Mouse (Mus musculus): Measurements from ENCODE around the gene Stk16.
A peak's percentile ranks its signal among the peaks of the same experiment; 100 is the strongest.

Stk16 gene

DNA sequence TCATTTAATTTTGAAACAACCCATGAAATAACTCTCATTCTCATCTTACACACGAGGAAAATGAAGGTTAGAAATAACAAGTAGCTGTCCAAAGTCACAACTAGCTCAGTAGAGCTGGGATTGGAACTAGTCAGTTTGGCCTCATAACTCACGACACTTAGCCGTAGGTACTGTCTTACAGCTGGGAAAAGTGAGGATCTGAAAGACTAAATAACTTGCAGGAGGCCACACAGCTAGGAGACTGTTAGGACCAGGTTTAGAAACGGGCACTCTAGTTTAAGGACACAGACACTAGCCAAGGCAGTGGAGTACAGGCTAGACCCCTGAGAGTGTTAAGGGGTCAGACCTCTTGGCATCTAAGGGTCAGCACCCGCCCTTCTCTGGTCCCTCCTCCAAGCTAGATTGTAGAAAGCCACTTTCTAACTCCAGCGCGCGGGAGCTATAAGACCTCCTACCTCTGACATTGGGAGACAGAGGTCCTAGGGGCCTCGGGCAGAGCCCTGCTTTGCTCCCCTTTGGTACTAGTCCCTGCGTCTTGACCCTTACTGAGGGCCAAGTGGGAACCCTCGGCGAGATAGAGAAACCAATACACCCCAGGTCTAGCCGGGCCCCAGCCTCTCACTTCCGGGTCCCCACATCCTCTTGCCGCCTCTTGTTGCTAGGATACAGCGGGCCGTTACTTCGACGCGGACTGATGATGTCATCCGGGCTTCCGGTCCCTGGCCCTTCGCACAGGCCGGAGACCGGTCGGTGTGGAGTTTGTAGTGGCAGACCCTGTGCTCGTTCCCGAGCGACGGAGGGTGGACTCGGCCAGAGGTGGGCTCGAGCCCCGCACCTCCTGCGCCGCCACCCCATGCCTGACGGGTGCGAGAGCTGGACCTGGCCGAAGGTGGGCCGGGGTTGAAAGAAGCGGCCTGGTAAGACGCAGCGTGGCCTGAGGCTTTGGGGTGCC is at the start of gene Stk16, which contains the start of gene Glb1l:
Gene Stk16 (plus strand): TSS at position 703 of the 952 bp plus-strand sequence.
Gene Glb1l (minus strand): TSS at position 678 of the 952 bp plus-strand sequence.
- peak; percentile 97 to 98 for DNase-seq

DNA sequence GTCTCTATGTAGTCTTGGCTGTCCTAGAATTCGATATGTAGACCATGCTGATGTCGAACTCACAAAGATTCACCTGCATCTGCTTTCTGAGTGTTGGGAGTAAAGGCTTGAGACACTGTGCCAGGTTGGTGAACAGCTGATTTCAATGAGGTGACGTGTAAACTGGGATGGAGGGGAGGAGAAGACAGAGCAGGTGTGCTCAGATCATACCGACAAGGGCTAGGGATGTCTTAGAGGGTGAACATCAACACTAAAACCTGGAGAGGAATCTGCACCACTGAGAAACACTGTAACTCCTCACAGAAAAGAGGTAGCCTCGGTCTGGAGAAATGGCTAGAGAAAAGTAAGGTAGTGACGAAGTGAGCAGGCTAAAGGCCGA is 42.6 kb upstream of the Stk16 start:
- DNase-seq: no peak

DNA sequence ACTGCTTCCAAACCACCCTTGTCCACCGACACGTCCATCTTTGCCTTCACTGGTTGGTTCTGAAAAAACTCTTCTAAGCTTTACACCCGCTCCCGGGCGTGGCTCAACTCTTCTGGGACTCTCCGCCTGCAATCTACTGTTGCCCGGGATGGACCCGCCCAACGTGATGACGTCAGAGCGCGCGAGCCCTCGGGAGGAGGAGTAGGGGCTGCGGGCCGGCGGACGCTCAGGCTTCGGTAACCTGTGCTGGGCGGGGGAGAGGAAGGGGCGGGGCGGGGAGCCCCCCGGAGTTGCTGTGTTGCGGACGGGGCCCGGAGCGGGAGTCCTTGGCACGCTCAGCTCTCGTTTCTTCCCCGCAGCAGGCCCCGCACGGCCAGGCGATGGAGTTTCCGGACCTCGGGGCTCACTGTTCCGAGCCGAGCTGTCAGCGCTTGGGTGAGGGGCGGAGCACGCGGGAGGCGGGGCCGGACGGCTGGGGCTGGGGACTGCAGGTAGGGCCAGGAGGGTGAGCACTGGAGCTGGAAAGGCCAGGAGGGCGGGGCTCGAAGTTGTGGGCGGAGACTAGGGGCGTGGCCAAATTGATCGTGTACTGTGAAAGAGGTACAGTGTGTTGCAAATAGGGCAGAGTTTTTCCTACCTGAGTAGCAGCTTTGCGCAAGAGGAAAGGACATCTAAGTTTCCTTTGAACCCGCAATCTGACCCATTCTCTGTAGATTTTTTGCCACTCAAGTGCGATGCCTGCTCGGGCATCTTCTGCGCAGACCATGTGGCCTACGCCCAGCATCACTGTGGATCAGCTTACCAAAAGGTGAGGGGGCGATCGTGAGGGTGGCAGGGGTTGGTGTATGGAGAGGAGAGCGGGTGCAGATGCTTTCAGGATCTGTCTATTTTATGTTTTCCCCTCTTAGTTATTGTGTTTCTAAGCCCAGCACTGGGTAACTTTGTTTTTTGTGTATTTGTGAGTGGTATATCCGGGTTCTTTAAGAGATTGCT is 41.9 kb upstream of the Stk16 start, which contains the start of gene Zfand2b:
Gene Zfand2b (plus strand): TSS at position 175 of the 993 bp plus-strand sequence.
- peak; percentile 97 for DNase-seq

DNA sequence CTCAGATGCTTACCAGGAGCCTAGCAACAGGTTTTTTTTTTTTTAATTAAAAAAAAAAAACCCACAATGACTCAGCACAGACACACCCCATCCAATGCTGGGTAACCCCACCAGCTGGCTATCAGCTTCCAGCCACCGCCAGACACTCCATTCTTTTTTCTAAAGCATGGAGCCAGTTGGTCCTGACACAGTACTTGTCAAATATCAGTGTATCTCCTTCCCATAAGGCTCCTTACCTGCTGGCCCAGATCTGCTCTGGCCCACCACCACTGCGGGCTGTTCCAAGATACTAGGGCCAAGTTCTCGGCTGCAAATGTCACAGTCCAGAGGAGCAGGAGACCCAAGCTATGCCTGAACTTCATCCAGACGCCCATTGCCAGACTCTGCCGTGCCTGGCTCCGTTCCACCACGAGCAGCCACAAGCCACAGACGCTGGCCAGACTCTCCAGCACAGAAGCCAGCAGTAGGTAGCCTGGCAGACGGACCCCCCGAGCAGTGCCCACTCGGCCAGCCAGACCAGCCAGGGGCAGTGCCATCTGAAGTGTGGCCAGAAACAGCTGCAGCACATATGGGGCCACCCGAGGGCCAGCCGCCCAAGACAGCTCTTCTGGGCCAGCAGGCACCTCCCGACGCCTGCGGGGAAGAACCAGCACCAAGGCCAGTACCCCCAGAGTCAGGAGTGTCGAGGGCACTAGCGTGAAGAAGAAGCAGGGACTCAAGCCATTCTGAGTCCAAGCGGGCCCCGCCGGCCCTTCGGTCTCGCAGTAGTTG is 31.1 kb upstream of the Stk16 start:
- peak; percentile 90 to 92 for DNase-seq

DNA sequence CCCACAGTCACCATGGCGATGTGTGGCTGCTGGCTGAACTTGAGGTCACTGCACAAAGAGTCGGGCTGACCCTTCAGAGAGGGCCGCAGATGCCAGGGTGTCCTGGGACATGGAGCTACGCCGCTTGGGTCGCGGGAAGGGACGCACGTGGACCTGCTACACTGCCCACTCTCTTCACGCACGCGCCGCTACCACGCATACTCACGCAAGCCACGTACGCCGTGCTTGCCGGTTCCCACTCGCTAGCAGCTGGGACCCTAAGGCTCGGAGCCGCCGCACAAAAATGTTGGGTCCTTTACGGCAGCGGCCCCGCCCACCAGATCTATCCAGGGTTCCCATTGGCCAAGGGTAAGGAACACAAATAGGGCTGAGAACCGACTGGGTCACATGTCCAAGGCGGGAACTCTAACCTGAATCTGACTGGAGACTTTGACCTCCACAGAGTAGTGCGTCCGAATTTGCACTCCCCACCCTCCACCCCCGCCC is 30.5 kb upstream of the Stk16 start, which contains the start of gene Abcb6:
Gene Abcb6 (minus strand): TSS at position 288 of the 486 bp plus-strand sequence.
- DNase-seq: peak; percentile 87 to 92

DNA sequence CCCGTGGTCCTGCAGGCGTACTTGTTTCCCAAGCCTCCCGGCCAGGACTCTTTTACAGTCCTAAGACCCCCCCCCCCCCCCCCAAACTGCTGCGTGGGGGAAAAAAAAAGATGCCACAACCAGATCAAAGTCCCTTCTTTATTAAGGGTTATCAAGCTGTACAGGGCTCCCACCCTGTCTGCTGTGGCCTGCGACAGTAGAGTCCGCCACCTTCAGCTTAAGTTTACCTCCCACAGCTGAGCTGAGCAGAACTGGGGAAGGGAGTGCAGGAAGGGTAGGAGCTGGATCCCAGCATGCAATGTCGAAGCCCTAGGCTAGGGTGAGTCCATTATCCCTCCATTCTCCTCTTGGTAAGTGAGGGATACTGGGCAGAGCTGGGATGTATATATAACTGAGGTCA is 29.9 kb upstream of the Stk16 start:
- no peak for DNase-seq

DNA sequence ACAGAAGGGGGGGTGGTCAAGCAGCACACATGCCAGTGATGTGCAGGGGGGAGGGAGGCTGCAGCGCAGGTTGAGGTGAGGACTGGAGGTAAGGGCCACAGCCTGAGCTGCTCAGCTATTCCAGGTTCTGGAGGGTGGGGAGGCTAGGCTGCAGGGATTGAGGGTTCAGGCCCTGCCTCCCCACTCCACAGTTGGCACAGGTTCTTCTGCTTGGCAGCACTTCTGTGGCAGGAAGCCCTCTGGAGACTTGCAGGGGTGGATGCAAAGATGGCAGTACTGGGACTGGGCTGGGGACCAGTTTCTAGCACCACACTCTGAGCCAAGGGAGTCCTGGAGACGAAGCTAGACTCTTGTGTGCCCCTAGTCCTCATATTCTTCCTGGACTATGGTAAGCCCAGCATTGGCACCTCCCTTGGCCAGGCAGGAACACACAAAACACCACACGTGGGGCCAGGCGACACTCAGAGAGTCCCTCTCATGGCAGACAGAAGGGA is 29.2 kb upstream of the Stk16 start:
- peak in 1 of 2 experiments; percentile 37 for DNase-seq

DNA sequence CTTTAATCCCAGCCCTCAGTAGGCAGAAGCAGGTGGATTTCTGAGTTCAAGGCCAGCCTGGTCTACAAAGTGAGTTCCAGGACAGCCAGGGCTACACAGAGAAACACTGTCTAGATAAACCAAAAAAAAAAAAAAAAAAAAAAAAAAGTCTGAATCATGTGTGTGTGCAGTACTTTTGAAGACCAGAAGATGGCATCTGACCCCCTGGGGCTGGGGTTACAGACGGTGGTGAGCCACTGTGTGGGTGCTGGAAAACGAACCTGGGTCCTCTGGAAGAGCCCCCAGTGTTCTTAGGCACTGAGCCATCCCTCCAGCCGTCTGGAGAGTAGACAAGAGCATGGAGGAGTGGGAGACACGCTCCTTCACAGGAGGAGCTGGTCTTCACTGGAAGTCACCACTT is 28.5 kb upstream of the Stk16 start:
- DNase-seq: peak in 1 of 2 experiments; percentile 39

DNA sequence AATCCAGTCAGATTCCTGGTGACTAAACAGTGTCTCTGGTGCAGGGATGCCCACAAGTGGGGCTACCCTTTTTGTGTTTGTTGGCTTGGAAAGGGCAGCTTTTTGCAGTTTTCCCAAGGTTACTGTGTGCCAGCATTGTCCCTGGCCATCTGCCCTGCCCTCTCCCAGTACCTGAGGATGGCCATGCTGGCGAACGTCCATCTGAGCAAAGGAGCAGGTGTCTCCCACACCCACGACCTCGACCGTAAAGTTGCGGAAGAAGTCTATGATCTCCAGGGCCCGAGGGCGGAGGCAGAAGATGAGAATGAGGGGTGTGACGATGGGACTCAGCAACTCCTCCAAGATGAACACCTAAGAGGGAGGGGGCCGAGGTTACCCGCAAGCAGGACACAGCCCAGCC is 25.1 kb upstream of the Stk16 start:
- peak in 1 of 2 experiments; percentile 42 for DNase-seq

DNA sequence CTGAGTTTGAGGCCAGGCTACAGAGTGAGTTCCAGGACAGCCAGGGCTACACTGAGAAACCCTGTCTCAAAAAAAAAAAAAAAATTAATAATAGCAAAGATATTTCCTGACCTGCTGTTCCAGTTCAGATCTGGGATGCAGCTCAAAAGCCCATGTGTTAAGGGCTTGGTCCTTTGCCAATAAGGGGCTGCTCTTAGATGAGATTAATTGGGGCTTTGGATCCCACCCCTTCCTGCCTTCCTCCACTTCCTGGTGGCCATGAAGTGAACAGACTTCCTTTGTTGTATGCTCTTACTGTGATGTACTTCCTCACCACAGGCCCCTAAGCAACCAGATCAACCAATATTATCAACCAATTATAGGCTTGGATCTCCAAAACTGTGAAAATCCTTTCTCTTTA is 23.5 kb upstream of the Stk16 start:
- DNase-seq: no peak

DNA sequence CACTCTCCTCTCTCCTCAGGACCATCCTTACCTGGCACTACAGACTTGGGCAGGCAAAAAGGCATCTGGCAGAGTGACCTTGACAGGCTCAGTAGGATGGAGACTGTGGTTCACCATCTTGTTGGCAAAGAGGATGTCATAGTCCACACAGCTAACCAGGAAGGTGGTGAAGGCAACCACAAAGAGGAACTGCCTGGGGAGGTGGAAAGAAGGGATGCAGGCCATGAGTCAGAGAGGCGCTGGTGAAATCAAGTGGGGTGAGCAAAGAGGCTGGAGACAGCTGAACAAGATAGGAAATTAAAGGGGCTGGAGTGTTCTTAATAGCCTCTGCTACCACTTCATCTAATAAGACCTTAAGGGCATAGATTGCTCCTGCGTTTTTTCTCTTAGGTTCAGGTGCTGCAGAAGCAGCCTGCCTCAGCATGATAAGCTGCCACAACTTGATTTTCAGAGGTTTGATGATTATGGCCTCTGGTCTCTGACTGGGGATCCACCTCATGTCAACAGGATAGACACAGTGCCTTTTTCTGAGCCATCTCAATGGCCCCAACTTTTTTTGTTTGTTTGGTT is 22.6 kb upstream of the Stk16 start:
- no peak for DNase-seq

DNA sequence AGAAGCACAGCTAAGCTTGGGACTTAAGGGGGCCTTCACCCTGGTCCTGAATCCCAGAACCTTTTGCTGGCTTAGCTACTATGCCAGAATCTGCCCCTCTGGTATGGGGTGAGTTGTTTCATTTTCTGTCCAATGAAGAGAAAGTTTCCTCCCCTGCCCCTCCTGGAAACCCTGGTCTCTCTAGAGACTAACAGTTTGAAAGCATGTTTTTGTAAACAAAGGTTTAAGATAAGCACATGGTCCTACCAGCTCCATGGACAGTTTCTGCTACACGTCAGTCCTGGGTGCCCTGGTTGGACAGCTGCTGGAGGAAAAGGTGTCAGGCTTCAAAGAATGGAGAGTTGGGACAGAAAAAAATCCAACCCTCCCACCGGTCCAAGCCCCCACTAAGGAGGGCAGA is 20.1 kb upstream of the Stk16 start:
- DNase-seq: no peak

DNA sequence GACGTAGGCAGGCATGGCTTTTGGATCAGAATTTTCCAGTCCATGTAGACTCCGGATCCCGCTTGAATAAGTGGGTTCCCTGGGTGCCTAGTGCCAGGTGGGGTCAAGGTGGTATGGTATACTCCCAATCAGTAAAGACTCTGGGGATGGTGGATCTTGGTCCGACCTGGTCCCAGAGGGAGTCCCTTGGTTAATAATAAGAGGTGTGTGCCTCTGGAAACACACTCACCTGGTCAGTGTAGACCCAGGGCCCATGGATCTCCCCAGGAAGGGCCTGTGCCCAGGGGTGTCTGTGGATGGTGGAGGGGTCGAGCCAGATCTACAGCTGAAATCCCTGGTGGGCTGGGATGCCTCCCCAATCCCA is 19.4 kb upstream of the Stk16 start:
- DNase-seq: no peak

DNA sequence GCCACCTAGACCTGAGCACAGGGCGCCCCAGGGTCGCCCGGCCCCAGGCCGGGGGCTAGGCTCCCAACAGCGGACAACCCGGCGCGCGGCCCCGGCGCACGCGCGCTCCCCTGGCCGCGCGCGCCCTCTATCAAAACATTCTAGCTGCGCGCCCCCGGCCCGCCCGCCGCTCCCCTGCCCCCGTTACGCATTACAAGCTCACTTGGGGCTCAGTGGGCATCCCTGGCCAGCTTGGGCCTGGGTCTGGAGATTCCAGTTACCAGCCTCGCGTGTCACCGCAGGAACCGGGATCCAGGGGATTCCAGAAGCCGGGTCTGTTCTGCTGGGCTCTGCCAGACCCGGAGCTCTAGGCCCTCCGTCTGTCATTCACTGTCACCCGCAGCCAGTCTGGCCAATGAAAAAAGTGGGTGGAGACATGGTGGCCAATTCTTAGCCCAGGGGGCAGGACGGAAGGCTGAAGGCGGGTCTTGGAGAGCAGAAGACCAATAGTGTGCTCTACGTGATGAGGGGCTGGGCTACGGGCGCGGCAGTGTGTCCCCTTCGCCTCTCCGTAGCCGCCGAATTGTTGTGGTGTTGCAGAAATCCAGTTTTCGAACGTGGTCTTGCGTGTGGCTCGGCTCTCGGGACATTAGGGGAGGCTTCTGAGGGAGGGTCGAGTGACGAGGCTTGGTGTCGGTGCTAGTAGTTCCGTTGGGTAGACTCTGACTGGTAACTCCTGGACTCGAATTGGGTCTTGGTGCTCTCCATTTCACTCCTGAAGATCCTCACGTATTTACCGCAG is 18.8 kb upstream of the Stk16 start, which contains the start of the genes Ankzf1 and Atg9a:
Gene Ankzf1 (plus strand): TSS at position 530 of the 781 bp plus-strand sequence.
Gene Atg9a (minus strand): TSS at position 575 of the 781 bp plus-strand sequence.
- peak; percentile 92 to 94 for DNase-seq

DNA sequence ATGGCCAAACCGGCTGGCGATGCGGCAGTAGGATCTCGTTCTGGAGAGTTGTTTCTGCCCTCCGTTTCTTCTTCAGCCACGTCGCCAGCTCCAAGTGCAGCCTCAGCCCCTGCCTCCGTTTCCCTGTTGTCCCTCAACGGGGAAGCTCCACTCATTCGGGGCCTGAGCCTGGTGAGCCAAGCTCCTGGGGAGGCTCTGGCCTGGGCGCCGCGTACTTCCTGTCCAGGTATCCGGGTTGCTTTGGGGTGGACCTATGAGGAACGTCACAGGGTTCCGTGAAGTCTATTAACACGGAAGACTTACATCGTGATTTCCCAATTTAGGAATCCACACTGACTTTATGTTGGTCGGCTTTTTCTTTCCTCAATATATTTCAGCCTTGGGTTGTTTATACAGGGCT is 18.2 kb upstream of the Stk16 start:
- peak in 1 of 2 experiments; percentile 45 for DNase-seq

DNA sequence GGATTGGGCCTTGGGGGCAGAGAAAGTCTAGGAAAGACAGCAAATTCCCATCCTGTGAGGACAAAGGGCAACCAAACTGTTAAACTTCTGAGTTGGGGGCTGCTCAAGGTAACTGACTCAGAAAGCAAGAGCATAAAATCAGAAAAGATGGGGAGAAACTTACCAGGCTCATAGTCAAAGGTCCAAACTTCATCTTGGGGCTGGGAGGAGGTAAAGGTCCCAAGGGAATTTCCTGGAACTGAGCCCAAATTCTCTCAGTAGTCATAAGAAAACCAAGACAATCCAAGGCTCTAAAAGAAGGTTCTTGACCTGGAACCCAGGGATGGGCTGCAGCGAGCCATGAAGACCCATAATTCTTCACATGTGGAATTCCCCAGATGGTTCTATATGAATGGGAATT is 9.4 kb upstream of the Stk16 start:
- no peak for DNase-seq

DNA sequence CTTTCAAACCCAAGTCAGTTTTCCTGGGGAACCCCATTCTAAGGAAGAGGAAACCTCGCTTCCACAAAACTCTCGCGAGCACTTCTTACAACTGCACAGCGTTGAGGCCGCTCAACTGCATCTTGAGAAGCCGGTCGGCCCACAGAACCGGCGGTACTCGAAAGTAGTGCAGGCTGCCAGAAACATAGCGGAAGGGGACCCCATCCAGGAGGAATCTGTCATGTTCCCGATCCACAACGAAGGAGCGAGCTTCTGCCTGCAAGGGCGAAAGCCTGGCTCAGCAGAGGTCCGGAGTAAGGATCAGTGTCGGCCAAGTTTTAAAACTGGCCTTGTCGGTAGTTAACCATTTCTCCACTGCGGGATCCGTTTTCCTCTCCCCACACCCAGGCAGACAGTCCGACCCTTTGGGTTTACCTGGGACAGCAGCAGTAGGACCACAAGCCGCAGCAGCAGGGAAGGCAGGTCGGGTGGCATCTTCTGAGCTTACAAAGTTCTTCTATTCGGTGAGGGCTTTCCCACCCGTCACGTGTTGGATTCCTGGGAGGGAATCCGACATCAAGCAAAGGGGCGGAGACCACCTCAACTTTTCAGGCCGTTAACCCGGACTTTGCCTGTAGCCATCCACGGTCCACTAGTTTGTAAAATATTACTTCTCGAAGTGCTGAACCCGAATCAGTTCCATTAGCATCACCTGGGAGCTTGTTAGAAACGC is 1.5 kb upstream of the Stk16 start:
- no peak for DNase-seq

DNA sequence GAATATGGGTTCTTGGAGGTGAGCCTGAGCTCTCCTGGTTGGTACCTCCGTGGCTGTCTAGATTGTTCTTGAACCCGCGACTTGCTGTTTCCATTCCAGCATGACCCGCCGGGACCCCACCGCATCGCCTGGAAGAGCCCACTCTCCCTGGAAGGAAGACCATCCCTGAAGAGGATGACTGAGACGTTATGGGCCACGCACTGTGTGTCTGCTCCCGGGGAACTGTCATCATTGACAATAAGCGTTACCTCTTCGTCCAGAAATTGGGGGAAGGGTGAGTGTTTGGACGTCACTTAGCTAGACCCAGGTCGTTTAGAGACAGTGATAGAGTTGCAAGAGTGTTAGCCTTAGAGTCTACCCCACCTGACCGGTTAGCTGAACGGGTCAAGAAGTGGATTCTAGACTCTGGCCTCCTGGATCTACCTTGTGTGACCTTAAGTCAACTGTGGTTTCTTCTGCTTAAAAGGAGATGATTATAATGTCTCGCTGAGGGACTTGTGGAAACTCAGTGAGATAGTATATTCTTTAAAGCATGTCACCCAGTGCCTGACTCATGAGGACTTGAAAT is 587 bp downstream of the Stk16 start:
- DNase-seq: no peak

DNA sequence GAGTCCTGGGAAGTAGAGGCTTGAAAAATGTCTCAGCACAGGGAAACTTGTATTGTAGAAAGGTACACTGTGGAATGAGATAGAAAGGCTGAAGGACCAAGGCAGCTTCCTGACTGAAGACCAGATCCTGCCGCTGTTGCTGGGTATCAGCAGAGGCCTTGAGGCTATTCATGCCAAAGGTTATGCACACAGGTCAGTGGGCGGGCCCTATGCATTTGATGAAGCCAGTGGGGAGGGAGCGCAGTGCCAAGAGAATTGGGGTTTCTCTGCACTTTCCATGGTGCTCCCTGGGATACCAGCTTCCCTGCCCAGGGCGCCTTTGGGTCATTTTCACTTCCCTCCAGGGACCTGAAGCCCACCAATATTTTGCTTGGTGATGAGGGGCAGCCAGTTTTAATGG is 1.9 kb downstream of the Stk16 start:
- DNase-seq: no peak

Measured in cerebellum, postnatal 14 days (tissue).